Mouse (Mus musculus) ES-E14 (cell line): ENCODE results near the gene Nwd1.

Source experiments
- CHD2 ChIP-seq: IDR thresholded peaks from 2 replicates; pipeline ENCODE4 v1.6.1; 2014; ENCODE audit warnings: mild to moderate bottlenecking, low read depth, low read length, inconsistent platforms
- ZC3H11A ChIP-seq: IDR thresholded peaks from 2 replicates; pipeline ENCODE4 v1.6.1; 2012; ENCODE audit warnings: low read depth, mild to moderate bottlenecking, inconsistent platforms, low read length, borderline replicate concordance

DNA sequence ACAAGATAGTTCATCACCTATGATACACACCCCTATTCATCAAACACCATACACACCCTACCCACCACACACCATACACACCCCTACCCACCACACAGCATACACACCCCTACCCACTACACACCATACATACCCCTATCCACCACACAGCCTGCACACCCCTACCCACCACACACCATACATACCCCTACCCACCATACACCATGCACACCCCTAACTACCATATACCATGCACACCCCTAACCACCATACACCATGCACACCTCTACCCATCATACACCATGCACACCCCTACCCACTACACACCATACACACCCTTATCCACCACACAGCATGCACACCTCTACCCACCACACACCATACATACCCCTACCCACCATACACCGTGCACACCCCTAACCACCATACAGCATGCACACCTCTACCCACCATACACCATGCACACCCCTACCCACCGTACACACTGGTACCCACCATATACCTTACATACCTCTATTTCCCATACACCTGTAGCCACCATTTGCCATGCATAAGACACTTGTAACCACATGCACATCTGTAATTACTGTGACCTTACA lies 51.9 kb downstream of the Nwd1 start:
- TF ChIP-seq CHD2 (no peak), ZC3H11A (no peak)
